Comparison of ENCODE assay signal across 30 mouse cellular contexts in the genomic region with DNA sequence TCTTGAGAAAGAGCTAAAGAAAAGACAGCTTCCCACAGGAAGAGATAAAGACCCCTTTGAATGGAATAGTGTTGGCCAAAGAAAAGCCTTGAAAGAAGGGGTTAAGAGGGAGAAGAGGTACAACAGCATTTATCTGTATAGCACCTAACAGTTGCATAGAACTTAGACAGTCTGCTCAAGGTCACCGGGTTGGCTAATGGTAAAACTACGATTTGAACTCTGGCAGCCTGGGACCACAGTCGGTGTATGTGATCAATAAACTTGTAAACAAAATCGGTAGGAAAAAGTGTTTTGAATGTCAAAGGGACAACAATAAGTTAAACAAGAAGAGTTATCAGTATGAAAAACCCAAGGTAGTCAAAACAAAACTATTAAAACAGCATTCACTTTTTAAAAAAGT.
"Had no signal": no experiment of that assay in that cellular context is flagged by ENCODE, and none has a peak within 500 bp of the region (broad histone marks: within the 10 kb centered on the region; RNA-seq: fewer than 3 reads in every experiment).

No protein-coding gene starts in this region.

- DNase-seq: left cerebral cortex, postnatal 4 days; liver; liver, embryonic 13.5 days; lung, adult 18-20 months; lung, adult 2 months; lung, embryonic 14.5 days; lung, postnatal 10 days; lung, postnatal 14 days; lung, postnatal 36 days; lung, postnatal 4 days; midbrain, embryonic 14.5 days had no signal

- H3K9me3 ChIP-seq: limb, embryonic 10.5 days; limb, embryonic 12.5 days; limb, embryonic 13.5 days; limb, embryonic 15.5 days; liver, embryonic 13.5 days; liver, embryonic 15.5 days; lung, embryonic 15.5 days; megakaryocyte, embryonic 14.5 days; midbrain, embryonic 10.5 days; midbrain, embryonic 12.5 days; midbrain, embryonic 13.5 days; midbrain, embryonic 15.5 days; neural tube, embryonic 12.5 days had no signal

- H3K36me3 ChIP-seq: limb, embryonic 15.5 days; liver, embryonic 13.5 days; liver, embryonic 15.5 days; lung, embryonic 15.5 days; midbrain, embryonic 12.5 days; midbrain, embryonic 15.5 days; neural tube, embryonic 12.5 days had no signal

- ATAC-seq: lung, postnatal 0 days; midbrain, embryonic 13.5 days; midbrain, embryonic 15.5 days; midbrain, embryonic 16.5 days had no signal

- H3K27ac ChIP-seq: left cerebral cortex, adult 2 months; limb, embryonic 10.5 days; limb, embryonic 12.5 days; limb, embryonic 13.5 days; limb, embryonic 15.5 days; liver, embryonic 13.5 days; liver, embryonic 14.5 days; liver, embryonic 15.5 days; lung, embryonic 15.5 days; macrophage; midbrain, embryonic 10.5 days; midbrain, embryonic 12.5 days; midbrain, embryonic 13.5 days; midbrain, embryonic 15.5 days; neural tube, embryonic 12.5 days had no signal

- H3K4me3 ChIP-seq: left cerebral cortex, adult 2 months; limb, embryonic 10.5 days; limb, embryonic 12.5 days; limb, embryonic 13.5 days; limb, embryonic 15.5 days; liver, embryonic 13.5 days; liver, embryonic 15.5 days; lung, embryonic 15.5 days; megakaryocyte, embryonic 14.5 days; midbrain, embryonic 10.5 days; midbrain, embryonic 12.5 days; midbrain, embryonic 13.5 days; midbrain, embryonic 15.5 days; myocyte; neural tube, embryonic 12.5 days had no signal

- H3K9ac ChIP-seq: limb, embryonic 12.5 days; limb, embryonic 13.5 days; limb, embryonic 15.5 days; liver, embryonic 13.5 days; liver, embryonic 14.5 days; liver, embryonic 15.5 days; lung, embryonic 14.5 days; lung, embryonic 15.5 days; midbrain, embryonic 12.5 days; midbrain, embryonic 13.5 days; midbrain, embryonic 15.5 days; neural tube, embryonic 12.5 days had no signal

- H3K27me3 ChIP-seq: limb, embryonic 12.5 days; limb, embryonic 13.5 days; limb, embryonic 15.5 days; liver, embryonic 13.5 days; liver, embryonic 15.5 days; lung, embryonic 15.5 days; megakaryocyte, embryonic 14.5 days; midbrain, embryonic 12.5 days; midbrain, embryonic 13.5 days; midbrain, embryonic 15.5 days; neural tube, embryonic 12.5 days had no signal

- H3K4me2 ChIP-seq: limb, embryonic 12.5 days; limb, embryonic 13.5 days; limb, embryonic 15.5 days; liver, embryonic 13.5 days; liver, embryonic 15.5 days; lung, embryonic 14.5 days; lung, embryonic 15.5 days; midbrain, embryonic 11.5 days; midbrain, embryonic 12.5 days; midbrain, embryonic 13.5 days; midbrain, embryonic 15.5 days; neural tube, embryonic 12.5 days had no signal
